Mouse (Mus musculus): Measurements from ENCODE around the gene Jchain. TPM values are rescaled to one million over a fixed set of nuclear protein-coding genes. Genes with fewer than 3 reads are reported as not detected.

The Jchain gene
- total and polyA plus RNA-seq, 3 experiments, result 0.36 to 3.9 (median 0.39) TPM

- no peaks in the 10 kb centered on the region for H3K36me3 ChIP-seq (ENCODE audit: control insufficient read depth, insufficient read depth, low read length)
- H3K9ac ChIP-seq (ENCODE audit: low read depth, low read length), result no peak overlapping the region
- H3K27me3 ChIP-seq (ENCODE audit: control insufficient read depth, insufficient read depth, low read length), result no peaks in the 10 kb centered on the region
- TF ChIP-seq POLR2A (IDR thresholded peaks at IDR 0.05; ENCODE audit: insufficient read depth, low read depth, low read length) (no peak), EP300 (IDR thresholded peaks at IDR 0.05; ENCODE audit: insufficient read depth, low read depth, low read length) (no peak), CTCF (IDR thresholded peaks at IDR 0.05) (no peak)
- DNase-seq, result no peak
- H3K27ac ChIP-seq, result no peak overlapping the region
- no peaks in the 10 kb centered on the region for H3K79me2 ChIP-seq (replicated peaks; ENCODE audit: control insufficient read depth, insufficient read depth, low read length)
- WGBS, result 53% methylated on average over 1 of the region's 1 CpGs
- intact Hi-C loops (cut with DNase I), result no loop called here
- no peak overlapping the region for H3K4me3 ChIP-seq
- no peaks in the 10 kb centered on the region for H3K4me1 ChIP-seq (ENCODE audit: control insufficient read depth, insufficient read depth, low read length)
These were observed 19.1 kb downstream of the Jchain start for GRCm38 (mm10) chr5:88508555-88508954.

GRCm38 (mm10) chr5:88499781-88500180 lies 27.9 kb downstream of the Jchain start:
- DNase-seq, result no peak
- no peaks in the 10 kb centered on the region for H3K27me3 ChIP-seq (ENCODE audit: control insufficient read depth, insufficient read depth, low read length)
- TF ChIP-seq POLR2A (IDR thresholded peaks at IDR 0.05; ENCODE audit: insufficient read depth, low read depth, low read length) (no peak), CTCF (IDR thresholded peaks at IDR 0.05) (no peak), EP300 (IDR thresholded peaks at IDR 0.05; ENCODE audit: insufficient read depth, low read depth, low read length) (no peak)
- WGBS, result 84% methylated on average over 3 of the region's 3 CpGs
- H3K36me3 ChIP-seq (ENCODE audit: control insufficient read depth, insufficient read depth, low read length), result no peaks in the 10 kb centered on the region
- intact Hi-C loops (cut with DNase I), result no loop called here
- H3K9ac ChIP-seq (ENCODE audit: low read depth, low read length), result no peak overlapping the region
- H3K4me3 ChIP-seq, result no peak overlapping the region
- no peak overlapping the region for H3K27ac ChIP-seq
- H3K4me1 ChIP-seq (ENCODE audit: control insufficient read depth, insufficient read depth, low read length), result no peaks in the 10 kb centered on the region
- H3K79me2 ChIP-seq (replicated peaks; ENCODE audit: control insufficient read depth, insufficient read depth, low read length), result no peaks in the 10 kb centered on the region

- Histone ChIP-seq H3K9ac (ENCODE audit: low read depth, low read length) (no peak overlapping the region), H3K79me2 (replicated peaks; ENCODE audit: control insufficient read depth, insufficient read depth, low read length) (no peaks in the 10 kb centered on the region), H3K4me1 (ENCODE audit: control insufficient read depth, insufficient read depth, low read length) (no peaks in the 10 kb centered on the region), H3K27me3 (ENCODE audit: control insufficient read depth, insufficient read depth, low read length) (no peaks in the 10 kb centered on the region), H3K4me3 (no peak overlapping the region), H3K36me3 (ENCODE audit: control insufficient read depth, insufficient read depth, low read length) (no peaks in the 10 kb centered on the region), H3K27ac (no peak overlapping the region)
- WGBS, result 76% methylated on average over 5 of the region's 5 CpGs
- no peak for DNase-seq
- intact Hi-C loops (cut with DNase I), result no loop called here
- TF ChIP-seq EP300 (IDR thresholded peaks at IDR 0.05; ENCODE audit: insufficient read depth, low read depth, low read length), result no peak
- no peak for TF ChIP-seq POLR2A (IDR thresholded peaks at IDR 0.05; ENCODE audit: insufficient read depth, low read depth, low read length)
- no peak for TF ChIP-seq CTCF (IDR thresholded peaks at IDR 0.05)
These were observed 36.6 kb downstream of the Jchain start for GRCm38 (mm10) chr5:88491111-88491510.

GRCm38 (mm10) chr5:88489004-88489403 lies 38.7 kb downstream of the Jchain start:
- TF ChIP-seq POLR2A (IDR thresholded peaks at IDR 0.05; ENCODE audit: insufficient read depth, low read depth, low read length), result no peak
- TF ChIP-seq EP300 (IDR thresholded peaks at IDR 0.05; ENCODE audit: insufficient read depth, low read depth, low read length), result no peak
- TF ChIP-seq CTCF (IDR thresholded peaks at IDR 0.05), result no peak
- no peak overlapping the region for H3K9ac ChIP-seq (ENCODE audit: low read depth, low read length)
- no peaks in the 10 kb centered on the region for H3K4me1 ChIP-seq (ENCODE audit: control insufficient read depth, insufficient read depth, low read length)
- intact Hi-C loops (cut with DNase I), result no loop called here
- H3K36me3 ChIP-seq (ENCODE audit: control insufficient read depth, insufficient read depth, low read length), result no peaks in the 10 kb centered on the region
- no peaks in the 10 kb centered on the region for H3K27me3 ChIP-seq (ENCODE audit: control insufficient read depth, insufficient read depth, low read length)
- H3K4me3 ChIP-seq, result no peak overlapping the region
- no peak overlapping the region for H3K27ac ChIP-seq
- no peaks in the 10 kb centered on the region for H3K79me2 ChIP-seq (replicated peaks; ENCODE audit: control insufficient read depth, insufficient read depth, low read length)
- 52% methylated on average over 2 of the region's 2 CpGs for WGBS
- no peak for DNase-seq

GRCm38 (mm10) chr5:88487675-88488074 lies 40.0 kb downstream of the Jchain start, which contains the start of gene Enam:
Gene Enam (plus strand): TSS chr5:88487975.
- no peak for DNase-seq
- no peak for TF ChIP-seq POLR2A (IDR thresholded peaks at IDR 0.05; ENCODE audit: insufficient read depth, low read depth, low read length)
- TF ChIP-seq CTCF (IDR thresholded peaks at IDR 0.05), result no peak
- no peak for TF ChIP-seq EP300 (IDR thresholded peaks at IDR 0.05; ENCODE audit: insufficient read depth, low read depth, low read length)
- Histone ChIP-seq H3K9ac (ENCODE audit: low read depth, low read length) (no peak within 1 kb of the TSS), H3K79me2 (replicated peaks; ENCODE audit: control insufficient read depth, insufficient read depth, low read length) (no peaks in the 10 kb centered on the region), H3K27ac (no peak within 1 kb of the TSS), H3K36me3 (ENCODE audit: control insufficient read depth, insufficient read depth, low read length) (no peaks in the 10 kb centered on the region), H3K27me3 (ENCODE audit: control insufficient read depth, insufficient read depth, low read length) (no peaks in the 10 kb centered on the region), H3K4me1 (ENCODE audit: control insufficient read depth, insufficient read depth, low read length) (no peaks in the 10 kb centered on the region), H3K4me3 (no peak within 1 kb of the TSS)
- intact Hi-C loops (cut with DNase I), result no loop called here

Other genes with a start within 250 kb of the Jchain start
- not detected for gene Prol1, start 210.6 kb downstream of the Jchain start, total RNA-seq (2021)
- gene Prol1, start 210.6 kb downstream of the Jchain start, polyA plus RNA-seq (2012; rRNA removed), result not detected in 2 replicates
- not detected for gene Amtn, start 151.8 kb downstream of the Jchain start, total RNA-seq (2021)
- 0.31 and 0.44 TPM in 2 replicates for gene Amtn, start 151.8 kb downstream of the Jchain start, polyA plus RNA-seq (2012; rRNA removed)
- gene Ambn, start 71.9 kb downstream of the Jchain start, total RNA-seq (2021), result not detected
- not detected in 2 replicates for gene Ambn, start 71.9 kb downstream of the Jchain start, polyA plus RNA-seq (2012; rRNA removed)
- not detected for gene Enam, start 39.9 kb downstream of the Jchain start, total RNA-seq (2021)
- not detected in 2 replicates for gene Enam, start 39.9 kb downstream of the Jchain start, polyA plus RNA-seq (2012; rRNA removed)
- 10 to 100 TPM; 19.9 to 22.7 TPM for gene Utp3, start 26.6 kb upstream of the Jchain start, total RNA-seq (2021)
- gene Utp3, start 26.6 kb upstream of the Jchain start, polyA plus RNA-seq (2012; rRNA removed), result 6.9 and 8.8 TPM in 2 replicates
- 10 to 100 TPM; 11.6 to 13.3 TPM for gene Rufy3, start 37.1 kb upstream of the Jchain start, total RNA-seq (2021)
- gene Rufy3, start 37.1 kb upstream of the Jchain start, polyA plus RNA-seq (2012; rRNA removed), result 4.7 and 7.2 TPM in 2 replicates
- 100 to 1,000 TPM; 187 to 211 TPM for gene Grsf1, start 148.3 kb upstream of the Jchain start, total RNA-seq (2021)
- gene Grsf1, start 148.3 kb upstream of the Jchain start, polyA plus RNA-seq (2012; rRNA removed), result 63.6 and 111 TPM in 2 replicates
- gene Mob1b, start 193.0 kb upstream of the Jchain start, total RNA-seq (2021), result 10 to 100 TPM; 18.1 to 23.0 TPM
- gene Mob1b, start 193.0 kb upstream of the Jchain start, polyA plus RNA-seq (2012; rRNA removed), result 4.6 and 11.9 TPM in 2 replicates
- 1 to 10 TPM; 2.3 to 2.5 TPM for gene Dck, start 237.1 kb upstream of the Jchain start, total RNA-seq (2021)
- 1.6 and 3.0 TPM in 2 replicates for gene Dck, start 237.1 kb upstream of the Jchain start, polyA plus RNA-seq (2012; rRNA removed)